In genomic region chr9:75407803-75408202, GRCm38 (mm10) we compare ENCODE assay signal across 8 mouse cellular contexts. TPM values are rescaled to one million over a fixed set of nuclear protein-coding genes. Genes with fewer than 3 reads are reported as not detected.
DNase-seq lines count a peak whose midpoint lies in the region; ATAC-seq and TF ChIP-seq lines count a peak whose summit lies in the region.

No protein-coding gene starts in this region.

- H3K4me1 ChIP-seq in intestine, embryonic 16.5 days (ENCODE audit: control insufficient read depth, insufficient read depth, low read length), result peaks cover 19% of the 10 kb centered on the region
- peaks cover 34% of the 10 kb centered on the region for H3K4me1 ChIP-seq in liver, postnatal 0 days (ENCODE audit: insufficient read depth)
- H3K4me1 ChIP-seq in neural tube, embryonic 14.5 days (ENCODE audit: control insufficient read depth, insufficient read depth, low read length), result peaks cover 23% of the 10 kb centered on the region; the same call in 1 of the 2 replicates

- H3K4me2 ChIP-seq in intestine, embryonic 16.5 days (ENCODE audit: low read depth, low read length), result peak overlapping the region; percentile 54
- H3K4me2 ChIP-seq in liver, postnatal 0 days (ENCODE audit: low read depth, low read length), result peak overlapping the region; percentile 86
- peak overlapping the region; percentile 70 for H3K4me2 ChIP-seq in neural tube, embryonic 14.5 days (ENCODE audit: low read depth, low read length)

- peak overlapping the region; percentile 54 for H3K9ac ChIP-seq in intestine, embryonic 16.5 days (ENCODE audit: low read depth, low read length)
- no peak overlapping the region for H3K9ac ChIP-seq in liver, postnatal 0 days (replicated peaks)
- 0 out of 2 replicates have a peak overlapping the region, but pooled peaks have one; percentile 12 for H3K9ac ChIP-seq in neural tube, embryonic 14.5 days (replicated peaks; ENCODE audit: low read depth, low read length)

- ATAC-seq in intestine, embryonic 16.5 days, result no peak
- ATAC-seq in liver, postnatal 0 days, result no peak
- ATAC-seq in neural tube, embryonic 14.5 days (ENCODE audit: low read depth), result no peak

- no peaks in the 10 kb centered on the region for H3K36me3 ChIP-seq in intestine, embryonic 16.5 days (ENCODE audit: control insufficient read depth, insufficient read depth, low read length)
- H3K36me3 ChIP-seq in liver, postnatal 0 days (replicated peaks; ENCODE audit: insufficient read depth, low read length), result no peaks in the 10 kb centered on the region
- H3K36me3 ChIP-seq in neural tube, embryonic 14.5 days (ENCODE audit: control insufficient read depth, insufficient read depth, low read length), result no peaks in the 10 kb centered on the region

- no peaks in the 10 kb centered on the region for H3K27me3 ChIP-seq in intestine, embryonic 16.5 days (replicated peaks; ENCODE audit: control insufficient read depth, insufficient read depth, low read length)
- H3K27me3 ChIP-seq in liver, postnatal 0 days (ENCODE audit: insufficient read depth, low read length), result no peaks in the 10 kb centered on the region
- no peaks in the 10 kb centered on the region for H3K27me3 ChIP-seq in neural tube, embryonic 14.5 days (ENCODE audit: control insufficient read depth, insufficient read depth, low read length)

- H3K4me3 ChIP-seq in intestine, embryonic 16.5 days (ENCODE audit: low read length), result peak overlapping the region; percentile 29
- H3K4me3 ChIP-seq in liver, postnatal 0 days (ENCODE audit: low read depth, low read length), result peak overlapping the region; percentile 68
- peak overlapping the region; percentile 83 for H3K4me3 ChIP-seq in neural tube, embryonic 14.5 days (ENCODE audit: low read depth, low read length)

- TF ChIP-seq CTCF in liver, postnatal 0 days (IDR thresholded peaks at IDR 0.05; ENCODE audit: low read depth), result no peak

- no peak overlapping the region for H3K27ac ChIP-seq in intestine, embryonic 16.5 days (ENCODE audit: low read length)
- H3K27ac ChIP-seq in liver, postnatal 0 days (ENCODE audit: low read depth), result peak overlapping the region; percentile 91; the same call in 1 of the 2 replicates
- H3K27ac ChIP-seq in neural tube, embryonic 14.5 days (ENCODE audit: low read depth, low read length), result no peak overlapping the region

- WGBS in intestine, embryonic 16.5 days, result 13% methylated on average over 10 of the region's 10 CpGs
- 10% methylated on average over 10 of the region's 10 CpGs for WGBS in liver, postnatal 0 days (ENCODE audit: insufficient replicate concordance)
- whole genome bisulfite sequencing in neural tube, embryonic 14.5 days, result 11% methylated on average over 10 of the region's 10 CpGs

- DNase-seq in urinary bladder, adult 18-20 months (ENCODE audit: low spot score in 2 of 2), result peak; percentile 30 to 38
- no peak for DNase-seq in urinary bladder, postnatal 25 days (ENCODE audit: low spot score)
- DNase-seq in c-Kit-positive CD71-positive TER-119-positive erythroid progenitor cells, embryonic 14.5 days (ENCODE audit: low spot score), result peak; percentile 47
- DNase-seq in heart, adult 11 months, result peak; percentile 96
- peak; percentile 46 for DNase-seq in liver, postnatal 0 days
- DNase-seq in cerebellum, adult 9-11 months, result no peak

- no peaks in the 10 kb centered on the region for H3K9me3 ChIP-seq in intestine, embryonic 16.5 days (ENCODE audit: control insufficient read depth, low read length)
- no peaks in the 10 kb centered on the region for H3K9me3 ChIP-seq in liver, postnatal 0 days (ENCODE audit: low read length)
- no peaks in the 10 kb centered on the region for H3K9me3 ChIP-seq in neural tube, embryonic 14.5 days (ENCODE audit: control insufficient read depth, low read length)

- no peak for TF ChIP-seq EP300 in liver, postnatal 0 days (IDR thresholded peaks at IDR 0.05; ENCODE audit: low read depth)

RNA-seq across cellular contexts. Expression of gene Mapk6, which starts 2.0 kb away (rescaled TPM):
- polyA plus RNA-seq in intestine, embryonic 16.5 days (2015; fragmentation: Nextera tagmentation; extraction: Ambion mirVana), result 43.5 and 45.9 TPM in 2 replicates
- 17.2 and 18.4 TPM in 2 replicates for polyA plus RNA-seq in liver, postnatal 0 days (2015; fragmentation: Nextera tagmentation; extraction: Ambion mirVana)
- polyA plus RNA-seq in neural tube, embryonic 14.5 days (2014; fragmentation: Nextera tagmentation; extraction: Ambion mirVana), result 186 and 191 TPM in 2 replicates

RNA-seq across cellular contexts. Expression of gene Leo1, which starts 33.5 kb away (rescaled TPM):
- polyA plus RNA-seq in intestine, embryonic 16.5 days (2015; fragmentation: Nextera tagmentation; extraction: Ambion mirVana), result 26.8 and 31.1 TPM in 2 replicates
- 10.5 and 11.3 TPM in 2 replicates for polyA plus RNA-seq in liver, postnatal 0 days (2015; fragmentation: Nextera tagmentation; extraction: Ambion mirVana)
- polyA plus RNA-seq in neural tube, embryonic 14.5 days (2014; fragmentation: Nextera tagmentation; extraction: Ambion mirVana), result 40.7 and 40.8 TPM in 2 replicates

Comparison
In these comparisons a context has a peak if more than half of its experiments do, and no peak if none do; other contexts are left out.
1. DNase-seq: peak in urinary bladder, adult 18-20 months (2 of 2), c-Kit-positive CD71-positive TER-119-positive erythroid progenitor cells, embryonic 14.5 days (single experiment), heart, adult 11 months (single experiment) and liver, postnatal 0 days (single experiment); none in urinary bladder, postnatal 25 days (single experiment) and cerebellum, adult 9-11 months (single experiment).
2. H3K4me3 ChIP-seq: peak in every context shown above with its lines; median percentile 83 in neural tube, embryonic 14.5 days; 68 in liver, postnatal 0 days; 29 in intestine, embryonic 16.5 days.
3. Peak in every context shown above with its lines, with median percentiles within 50 percentile points of each other: H3K4me2 ChIP-seq.